Mouse (Mus musculus): Measurements from ENCODE around the gene Cdk11b. TPM values are rescaled to one million over a fixed set of nuclear protein-coding genes. Genes with fewer than 3 reads are reported as not detected.

The Cdk11b gene
- polyA plus RNA-seq, 1 experiment = 113 TPM

DNA sequence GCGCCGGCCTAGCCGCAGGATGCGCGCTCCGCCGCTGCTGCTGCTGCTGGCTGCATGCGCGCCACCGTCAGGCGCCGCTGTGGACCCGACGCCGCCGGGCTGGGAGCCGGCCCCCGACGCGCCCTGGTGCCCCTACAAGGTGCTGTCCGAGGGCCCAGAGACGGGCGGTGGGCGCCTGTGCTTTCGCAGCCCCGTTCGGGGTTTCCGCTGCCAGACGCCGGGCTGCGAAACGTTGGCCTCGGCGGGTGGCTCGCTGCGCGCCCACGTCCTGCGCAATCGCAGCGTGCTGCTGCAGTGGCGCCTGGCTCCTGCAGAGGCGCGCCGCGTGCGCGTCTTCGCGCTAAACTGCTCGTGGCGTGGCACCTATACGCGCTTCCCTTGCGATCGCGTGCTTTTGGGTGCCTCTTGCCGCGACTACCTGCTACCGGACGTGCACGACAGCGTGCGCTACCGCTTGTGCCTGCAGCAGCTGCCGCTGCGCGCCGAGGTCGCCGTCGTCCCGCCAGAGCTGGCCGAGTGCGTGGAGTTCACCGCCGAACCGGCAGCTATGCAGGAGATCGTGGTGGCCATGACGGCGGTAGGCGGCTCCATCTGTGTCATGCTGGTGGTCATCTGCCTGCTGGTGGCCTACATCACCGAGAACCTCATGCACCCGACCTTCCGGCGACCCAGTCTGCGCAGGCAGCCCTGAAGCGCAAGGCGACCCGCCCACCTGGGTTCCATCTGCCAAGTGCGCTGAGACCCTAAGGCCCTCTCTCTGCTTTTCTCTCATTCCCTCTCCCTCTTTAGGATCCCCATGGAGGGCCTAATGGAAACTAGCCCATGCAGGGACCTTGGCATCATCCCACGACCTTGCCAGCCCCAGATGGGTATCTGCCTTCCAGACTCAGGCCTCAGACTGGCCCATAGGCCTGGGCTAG is 70.1 kb downstream of the Cdk11b start:
- TF ChIP-seq CTCF (IDR thresholded peaks at IDR 0.05; ENCODE audit: low read depth, low read length) (no peak), POLR2A (IDR thresholded peaks at IDR 0.05; ENCODE audit: insufficient read depth, low read length) (no peak), EP300 (IDR thresholded peaks at IDR 0.05; ENCODE audit: insufficient read depth, low read depth, low read length) (no peak)
- H3K9ac ChIP-seq (ENCODE audit: low read depth, poor library complexity, severe bottlenecking) = peak overlapping the region; percentile 64
- H3K9me3 ChIP-seq (replicated peaks; ENCODE audit: control insufficient read depth, insufficient read depth, low read length, poor library complexity, severe bottlenecking) = no peaks in the 10 kb centered on the region
- peak overlapping the region; percentile 70 for H3K4me3 ChIP-seq (ENCODE audit: low read depth, low read length)
- H3K27ac ChIP-seq (ENCODE audit: insufficient read depth, low read length) = no peak overlapping the region
- no peaks in the 10 kb centered on the region for H3K36me3 ChIP-seq (ENCODE audit: control insufficient read depth, insufficient read depth, low read length, poor library complexity, severe bottlenecking)
- H3K27me3 ChIP-seq (ENCODE audit: control insufficient read depth, insufficient read depth, low read length, poor library complexity, severe bottlenecking) = no peaks in the 10 kb centered on the region
- H3K4me1 ChIP-seq (ENCODE audit: control insufficient read depth, insufficient read depth, low read length) = peaks cover 2% of the 10 kb centered on the region

GRCm38 (mm10) chr4:155695531-155696062 is 70.9 kb downstream of the Cdk11b start:
- Histone ChIP-seq H3K9ac (ENCODE audit: low read depth, poor library complexity, severe bottlenecking) (peak overlapping the region; percentile 64), H3K27ac (ENCODE audit: insufficient read depth, low read length) (no peak overlapping the region), H3K27me3 (ENCODE audit: control insufficient read depth, insufficient read depth, low read length, poor library complexity, severe bottlenecking) (no peaks in the 10 kb centered on the region), H3K4me1 (ENCODE audit: control insufficient read depth, insufficient read depth, low read length) (peaks cover 2% of the 10 kb centered on the region), H3K36me3 (ENCODE audit: control insufficient read depth, insufficient read depth, low read length, poor library complexity, severe bottlenecking) (no peaks in the 10 kb centered on the region), H3K9me3 (replicated peaks; ENCODE audit: control insufficient read depth, insufficient read depth, low read length, poor library complexity, severe bottlenecking) (no peaks in the 10 kb centered on the region), H3K4me3 (ENCODE audit: low read depth, low read length) (peak overlapping the region; percentile 70)
- TF ChIP-seq POLR2A (IDR thresholded peaks at IDR 0.05; ENCODE audit: insufficient read depth, low read length) (no peak), EP300 (IDR thresholded peaks at IDR 0.05; ENCODE audit: insufficient read depth, low read depth, low read length) (no peak), CTCF (IDR thresholded peaks at IDR 0.05; ENCODE audit: low read depth, low read length) (no peak)

- Histone ChIP-seq H3K9me3 (replicated peaks; ENCODE audit: control insufficient read depth, insufficient read depth, low read length, poor library complexity, severe bottlenecking) (no peaks in the 10 kb centered on the region), H3K27me3 (ENCODE audit: control insufficient read depth, insufficient read depth, low read length, poor library complexity, severe bottlenecking) (no peaks in the 10 kb centered on the region), H3K4me3 (ENCODE audit: low read depth, low read length) (peak overlapping the region; percentile 70), H3K27ac (ENCODE audit: insufficient read depth, low read length) (peak overlapping the region; percentile 93), H3K9ac (ENCODE audit: low read depth, poor library complexity, severe bottlenecking) (peak overlapping the region; percentile 64), H3K36me3 (ENCODE audit: control insufficient read depth, insufficient read depth, low read length, poor library complexity, severe bottlenecking) (no peaks in the 10 kb centered on the region), H3K4me1 (ENCODE audit: control insufficient read depth, insufficient read depth, low read length) (peaks cover 2% of the 10 kb centered on the region)
- peak; percentile 25 for TF ChIP-seq POLR2A (IDR thresholded peaks at IDR 0.05; ENCODE audit: insufficient read depth, low read length)
- TF ChIP-seq CTCF (IDR thresholded peaks at IDR 0.05; ENCODE audit: low read depth, low read length) = no peak
- TF ChIP-seq EP300 (IDR thresholded peaks at IDR 0.05; ENCODE audit: insufficient read depth, low read depth, low read length) = peak; percentile 93
Measured at GRCm38 (mm10) chr4:155696261-155697255, 71.9 kb downstream of the Cdk11b start.

Other genes starting within 250 kb of the Cdk11b start
- not detected in 2 replicates for gene Gabrd, start 226.7 kb upstream of the Cdk11b start, polyA plus RNA-seq (2011; ENCODE audit: insufficient read depth, insufficient read length, low read depth, missing spikeins)
- gene Cfap74, start 215.7 kb upstream of the Cdk11b start, polyA plus RNA-seq (2011; ENCODE audit: insufficient read depth, insufficient read length, low read depth, missing spikeins) = 3.3 and 3.7 TPM in 2 replicates
- gene Tmem52, start 155.7 kb upstream of the Cdk11b start, polyA plus RNA-seq (2011; ENCODE audit: insufficient read depth, insufficient read length, low read depth, missing spikeins) = 0.76 TPM in 1 of 2 replicates, not detected in the other
- 534 and 541 TPM in 2 replicates for gene Gnb1, start 133.5 kb upstream of the Cdk11b start, polyA plus RNA-seq (2011; ENCODE audit: insufficient read depth, insufficient read length, low read depth, missing spikeins)
- 108 and 116 TPM in 2 replicates for gene Nadk, start 62.5 kb upstream of the Cdk11b start, polyA plus RNA-seq (2011; ENCODE audit: insufficient read depth, insufficient read length, low read depth, missing spikeins)
- 19.4 and 20.2 TPM in 2 replicates for gene Slc35e2, start 23.4 kb upstream of the Cdk11b start, polyA plus RNA-seq (2011; ENCODE audit: insufficient read depth, insufficient read length, low read depth, missing spikeins)
- gene Gm10563, start 20.6 kb downstream of the Cdk11b start, polyA plus RNA-seq (2011; ENCODE audit: insufficient read depth, insufficient read length, low read depth, missing spikeins) = not detected in 2 replicates
- 11.7 and 13.6 TPM in 2 replicates for gene Mmp23, start 28.5 kb downstream of the Cdk11b start, polyA plus RNA-seq (2011; ENCODE audit: insufficient read depth, insufficient read length, low read depth, missing spikeins)
- 13.4 and 18.4 TPM in 2 replicates for gene Mib2, start 44.3 kb downstream of the Cdk11b start, polyA plus RNA-seq (2011; ENCODE audit: insufficient read depth, insufficient read length, low read depth, missing spikeins)
- 11.9 and 15.0 TPM in 2 replicates for gene Fndc10, start 69.5 kb downstream of the Cdk11b start, polyA plus RNA-seq (2011; ENCODE audit: insufficient read depth, insufficient read length, low read depth, missing spikeins)
- 144 and 151 TPM in 2 replicates for gene Ssu72, start 79.9 kb downstream of the Cdk11b start, polyA plus RNA-seq (2011; ENCODE audit: insufficient read depth, insufficient read length, low read depth, missing spikeins)
- gene Tmem240, start 109.9 kb downstream of the Cdk11b start, polyA plus RNA-seq (2011; ENCODE audit: insufficient read depth, insufficient read length, low read depth, missing spikeins) = 0.21 and 0.54 TPM in 2 replicates
- gene Atad3a, start 136.2 kb downstream of the Cdk11b start, polyA plus RNA-seq (2011; ENCODE audit: insufficient read depth, insufficient read length, low read depth, missing spikeins) = 78.2 and 89.5 TPM in 2 replicates
- 0.67 and 0.99 TPM in 2 replicates for gene Vwa1, start 149.8 kb downstream of the Cdk11b start, polyA plus RNA-seq (2011; ENCODE audit: insufficient read depth, insufficient read length, low read depth, missing spikeins)
- gene Tmem88b, start 161.0 kb downstream of the Cdk11b start, polyA plus RNA-seq (2011; ENCODE audit: insufficient read depth, insufficient read length, low read depth, missing spikeins) = 0.26 and 0.40 TPM in 2 replicates
- not detected in 2 replicates for gene Ankrd65, start 165.6 kb downstream of the Cdk11b start, polyA plus RNA-seq (2011; ENCODE audit: insufficient read depth, insufficient read length, low read depth, missing spikeins)
- gene Mrpl20, start 178.0 kb downstream of the Cdk11b start, polyA plus RNA-seq (2011; ENCODE audit: insufficient read depth, insufficient read length, low read depth, missing spikeins) = 70.0 and 82.8 TPM in 2 replicates
- 86.1 and 87.6 TPM in 2 replicates for gene Ccnl2, start 187.6 kb downstream of the Cdk11b start, polyA plus RNA-seq (2011; ENCODE audit: insufficient read depth, insufficient read length, low read depth, missing spikeins)
- 70.6 and 76.0 TPM in 2 replicates for gene Aurkaip1, start 206.4 kb downstream of the Cdk11b start, polyA plus RNA-seq (2011; ENCODE audit: insufficient read depth, insufficient read length, low read depth, missing spikeins)
- gene Mxra8, start 214.8 kb downstream of the Cdk11b start, polyA plus RNA-seq (2011; ENCODE audit: insufficient read depth, insufficient read length, low read depth, missing spikeins) = 21.1 and 26.1 TPM in 2 replicates
- gene Dvl1, start 222.5 kb downstream of the Cdk11b start, polyA plus RNA-seq (2011; ENCODE audit: insufficient read depth, insufficient read length, low read depth, missing spikeins) = 15.2 and 20.3 TPM in 2 replicates
- 0.28 and 0.44 TPM in 2 replicates for gene Tas1r3, start 238.5 kb downstream of the Cdk11b start, polyA plus RNA-seq (2011; ENCODE audit: insufficient read depth, insufficient read length, low read depth, missing spikeins)
- 6.0 and 7.9 TPM in 2 replicates for gene Cptp, start 244.6 kb downstream of the Cdk11b start, polyA plus RNA-seq (2011; ENCODE audit: insufficient read depth, insufficient read length, low read depth, missing spikeins)
- gene Ints11, start 244.7 kb downstream of the Cdk11b start, polyA plus RNA-seq (2011; ENCODE audit: insufficient read depth, insufficient read length, low read depth, missing spikeins) = 43.3 and 45.3 TPM in 2 replicates